Mouse (Mus musculus) thymus, adult 18-20 months (tissue): ENCODE results near the gene Gsdma2.
"Not testable (repeated sequence)": the region's sequence is repeated elsewhere in the genome, so short reads cannot be mapped to it uniquely, and the experiment has no call there.

ENCODE experiments used
- DNase-seq, 2 experiments: peaks; one replicate each; pipeline ENCODE4 v3.0.0; 2022; ENCODE audit warnings: mixed read lengths in 2 of 2

The Gsdma2 gene

DNA sequence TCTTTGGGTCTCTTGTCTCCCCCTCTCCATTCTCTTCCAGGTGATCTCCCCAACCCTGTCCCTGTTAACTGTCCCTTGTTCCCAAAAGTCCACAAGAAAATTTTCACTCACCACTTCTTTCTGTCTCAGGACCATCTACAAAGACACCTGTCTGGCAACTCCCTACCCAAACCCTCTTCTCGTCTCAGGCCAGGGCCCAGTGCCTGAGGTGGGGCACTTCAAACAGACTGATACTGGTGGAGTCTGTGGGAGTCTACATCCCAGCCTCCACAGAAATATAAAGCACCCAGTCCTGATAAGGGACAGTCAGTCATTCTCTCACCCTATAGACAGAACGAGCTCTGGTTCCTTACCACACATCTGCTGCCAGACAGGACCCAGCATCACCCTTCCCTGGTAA, at the start of gene Gsdma2:
TSS of gene Gsdma2 (plus strand) at position 301 of the 400 bp plus-strand sequence.
- no peak for DNase-seq

DNA sequence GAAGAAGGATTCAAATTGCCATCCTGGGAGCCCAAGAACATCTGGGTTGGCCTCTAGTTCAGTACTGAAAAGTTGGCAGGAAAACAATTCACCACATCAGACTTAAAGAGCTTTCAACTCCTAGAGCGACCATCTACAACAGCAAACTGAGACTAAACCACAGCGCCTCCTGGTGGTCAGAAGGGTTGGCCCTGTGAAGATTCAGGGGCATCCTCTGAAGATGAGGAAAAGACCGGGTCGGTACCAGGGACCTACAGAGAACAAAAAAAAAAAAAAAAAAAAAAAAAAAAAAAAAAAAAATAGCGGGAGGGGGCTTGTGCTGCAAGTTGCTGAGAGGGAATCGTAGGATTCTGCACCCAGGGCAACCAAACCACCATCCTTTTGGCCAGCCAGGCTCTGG, 49.2 kb upstream of the Gsdma2 start:
- DNase-seq, result peak; percentile 45 to 62

DNA sequence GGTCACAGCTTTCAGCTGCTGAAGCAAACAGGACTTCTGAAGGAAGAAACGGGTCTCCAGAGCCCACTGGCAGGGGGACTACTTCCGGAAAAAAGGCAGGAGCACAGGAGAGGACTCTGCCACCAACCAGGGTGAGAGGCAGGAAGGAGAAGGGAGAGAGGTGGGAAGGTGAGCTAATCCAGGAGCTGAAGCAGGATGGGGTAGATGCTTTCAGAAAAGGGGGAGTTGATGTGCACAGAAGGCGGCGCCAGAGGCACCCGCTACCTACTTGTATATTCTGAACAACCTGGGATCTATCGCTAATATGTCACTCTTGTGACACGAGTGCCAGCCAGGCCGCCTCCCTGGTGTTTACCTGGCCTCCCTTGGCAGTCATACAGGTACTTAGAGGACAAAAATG, 48.6 kb upstream of the Gsdma2 start, which contains the start of gene Lrrc3c:
TSS of gene Lrrc3c (plus strand) at position 301 of the 400 bp plus-strand sequence.
- no peak for DNase-seq

DNA sequence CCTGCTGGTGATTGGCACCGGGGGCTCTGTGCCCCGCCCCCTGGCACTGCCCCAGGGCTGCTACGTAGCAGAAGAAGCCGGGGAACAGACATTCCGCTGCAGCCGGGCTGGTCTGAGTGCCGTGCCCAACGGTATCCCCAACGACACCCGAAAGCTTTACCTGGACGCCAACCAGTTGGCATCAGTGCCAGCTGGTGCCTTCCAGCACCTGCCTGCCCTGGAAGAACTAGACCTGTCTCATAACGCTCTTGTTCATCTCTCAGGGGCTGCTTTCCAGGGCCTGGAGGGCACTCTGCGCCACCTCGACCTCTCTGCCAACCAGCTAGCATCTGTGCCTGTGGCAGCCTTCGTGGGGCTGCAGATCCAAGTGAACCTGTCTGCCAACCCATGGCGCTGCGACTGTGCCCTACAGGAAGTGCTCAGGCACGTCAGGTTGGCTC, 47.7 kb upstream of the Gsdma2 start:
- DNase-seq, result no peak

DNA sequence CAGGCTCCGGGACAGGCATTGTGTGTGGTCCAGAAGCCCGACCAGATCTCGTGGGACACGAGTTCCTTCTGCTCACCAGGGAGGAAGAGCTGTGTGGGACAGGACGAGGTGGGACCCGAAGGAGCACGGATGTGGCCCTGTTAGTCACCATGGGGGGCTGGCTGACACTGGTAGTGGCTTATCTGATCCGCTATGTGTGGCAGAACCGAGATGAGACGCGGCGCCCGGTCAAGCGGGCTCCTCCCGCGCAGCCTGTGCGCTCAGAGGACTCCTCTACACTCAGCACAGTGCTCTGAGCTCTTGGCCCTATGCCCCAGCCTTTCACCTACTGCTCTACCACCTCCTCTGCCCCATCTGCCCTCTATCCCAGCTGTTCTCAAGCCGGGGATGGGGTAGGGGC, 47.3 kb upstream of the Gsdma2 start:
- DNase-seq, result no peak

DNA sequence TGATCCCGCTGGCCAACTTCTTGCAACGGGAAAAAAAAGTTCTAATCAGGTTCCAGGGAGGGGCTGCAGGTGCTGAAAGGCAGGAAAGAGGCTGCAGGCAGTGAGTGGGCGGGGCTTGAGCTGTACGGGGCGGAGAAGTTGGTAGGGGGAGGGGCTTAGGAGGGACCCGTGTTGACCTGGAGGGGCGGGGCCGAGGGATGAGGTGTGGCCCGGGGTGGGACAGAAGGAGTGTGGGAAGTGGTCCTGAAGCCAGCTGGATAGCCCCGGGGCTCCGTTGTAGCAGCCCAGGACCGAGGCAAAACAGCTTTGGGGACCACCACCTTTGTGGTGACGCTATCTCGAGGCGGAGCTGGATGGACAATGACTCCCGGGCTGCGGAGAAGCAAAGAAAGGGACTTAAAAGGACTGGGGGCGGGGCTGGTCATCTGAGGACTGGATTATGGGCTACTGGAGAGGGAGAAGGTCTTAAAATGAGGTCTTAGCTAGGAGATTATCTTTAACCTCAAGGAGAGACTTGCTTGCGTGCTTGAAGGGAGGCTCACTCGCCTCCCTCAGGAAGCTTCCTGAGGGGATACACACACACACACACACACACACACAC, 44.4 kb upstream of the Gsdma2 start:
- no peak for DNase-seq

DNA sequence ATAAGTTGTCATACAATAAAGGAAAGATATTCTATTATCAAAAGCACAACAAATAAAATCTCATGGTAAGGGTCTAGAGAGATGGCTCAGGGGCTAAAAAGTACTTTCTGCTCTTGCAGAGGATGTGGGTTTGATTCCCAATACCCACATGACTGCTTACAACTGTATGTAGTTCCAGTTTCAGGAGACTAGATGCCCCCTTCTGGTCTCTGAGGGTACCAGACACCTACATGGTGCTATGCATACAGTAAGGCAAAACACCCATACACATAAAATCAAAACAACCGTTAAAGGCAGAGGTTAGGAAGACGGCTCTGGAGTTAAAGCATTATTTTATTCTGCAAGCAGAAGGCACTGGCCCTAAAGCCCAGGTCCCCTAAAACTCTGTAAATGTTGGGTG, 42.6 kb upstream of the Gsdma2 start:
- DNase-seq, result no peak

DNA sequence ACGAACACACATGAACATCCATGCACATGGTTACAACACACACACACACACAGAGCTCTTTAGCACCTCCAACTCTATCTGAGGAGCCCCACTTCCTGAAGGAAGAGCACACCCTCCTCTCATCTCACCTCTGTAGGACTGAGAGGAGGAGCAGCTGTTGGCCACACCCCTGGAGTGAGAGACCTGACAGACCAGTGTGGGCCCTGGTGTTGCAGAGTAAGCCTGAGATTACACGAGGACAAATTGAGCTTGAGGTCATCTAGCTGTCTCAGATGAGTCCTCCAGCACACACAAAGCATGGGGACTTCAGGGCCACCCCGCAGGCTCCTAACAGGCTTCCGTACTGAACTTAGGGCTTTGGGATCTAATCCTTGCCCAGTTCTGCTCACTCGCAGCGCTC, 41.6 kb upstream of the Gsdma2 start:
- not testable (repeated sequence) for DNase-seq

DNA sequence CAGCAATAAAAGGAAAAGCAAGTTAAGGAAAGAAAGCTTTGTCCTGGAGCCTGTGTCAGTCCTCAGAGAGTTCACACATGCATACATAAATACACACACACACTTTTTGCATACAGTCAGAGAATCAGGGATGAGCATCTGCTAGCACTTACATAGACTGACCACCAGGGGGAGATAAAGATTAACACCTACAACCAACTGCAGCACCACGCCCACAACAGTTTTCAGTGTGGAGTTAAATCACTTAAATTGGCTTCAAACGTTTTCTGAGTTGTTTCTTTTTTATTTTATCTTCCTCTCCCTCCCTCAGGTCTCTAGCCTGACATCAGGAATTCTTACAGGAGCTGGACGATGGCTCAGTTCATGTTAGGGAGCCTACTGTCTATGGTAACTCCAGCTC, 39.8 kb upstream of the Gsdma2 start:
- DNase-seq, result no peak

DNA sequence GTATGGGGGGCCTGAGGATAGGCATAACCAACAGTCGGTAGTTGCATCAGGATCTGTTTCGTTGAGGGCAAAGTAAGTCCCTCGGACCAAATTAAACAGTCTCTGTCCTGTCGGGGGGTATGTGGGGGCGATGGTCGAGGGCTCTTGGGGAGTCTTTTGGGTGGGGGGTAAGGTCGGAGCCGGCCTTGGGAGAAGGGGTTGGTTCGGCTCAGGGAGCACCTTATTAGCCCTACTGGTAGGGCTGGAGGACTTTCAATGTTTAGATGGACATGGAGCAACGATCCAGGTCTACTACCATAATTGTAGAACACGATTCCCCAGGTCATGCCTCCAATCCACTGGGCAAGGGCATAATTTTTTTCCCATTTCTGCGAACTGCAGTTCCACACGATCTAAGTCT, 25.8 kb upstream of the Gsdma2 start:
- DNase-seq, result no peak

DNA sequence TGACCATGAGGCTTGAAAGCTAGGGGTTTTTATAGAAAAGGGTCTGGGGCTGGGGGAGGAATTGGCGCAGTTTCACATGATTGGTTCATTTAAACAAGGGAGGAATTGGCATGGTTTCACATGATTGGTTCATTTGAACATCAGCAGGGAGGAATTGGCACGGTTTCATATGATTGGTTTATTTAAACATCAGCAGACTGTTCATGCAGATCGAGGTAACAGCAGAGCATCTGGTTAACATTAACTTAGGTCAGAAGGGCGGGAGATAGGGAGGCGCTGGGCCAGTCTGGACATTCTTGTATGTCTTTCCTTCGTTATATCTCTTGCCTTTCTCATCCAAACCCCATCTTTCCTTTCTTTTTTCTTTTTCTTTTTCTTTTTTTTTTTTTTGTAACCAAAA, 22.6 kb upstream of the Gsdma2 start:
- DNase-seq, result not testable (repeated sequence)

DNA sequence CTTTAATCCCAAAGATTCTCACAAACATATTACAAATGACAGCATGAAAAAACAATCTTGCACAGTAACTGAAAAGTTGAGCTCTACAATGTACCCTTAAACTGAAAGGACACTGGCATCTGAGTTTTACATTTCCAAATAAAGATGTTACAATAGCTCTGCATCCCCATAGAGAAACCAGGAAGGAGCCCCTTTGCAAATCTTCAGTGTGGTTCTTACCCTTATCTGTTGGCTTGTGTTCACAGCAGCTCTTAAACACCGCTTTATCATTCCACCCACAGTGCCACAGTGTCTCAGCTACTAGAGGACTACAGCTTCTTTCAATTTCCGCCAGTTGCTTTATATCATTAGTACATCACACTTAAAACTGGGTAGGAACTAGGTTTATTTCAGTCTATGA, 22.2 kb upstream of the Gsdma2 start:
- not testable (repeated sequence) for DNase-seq

DNA sequence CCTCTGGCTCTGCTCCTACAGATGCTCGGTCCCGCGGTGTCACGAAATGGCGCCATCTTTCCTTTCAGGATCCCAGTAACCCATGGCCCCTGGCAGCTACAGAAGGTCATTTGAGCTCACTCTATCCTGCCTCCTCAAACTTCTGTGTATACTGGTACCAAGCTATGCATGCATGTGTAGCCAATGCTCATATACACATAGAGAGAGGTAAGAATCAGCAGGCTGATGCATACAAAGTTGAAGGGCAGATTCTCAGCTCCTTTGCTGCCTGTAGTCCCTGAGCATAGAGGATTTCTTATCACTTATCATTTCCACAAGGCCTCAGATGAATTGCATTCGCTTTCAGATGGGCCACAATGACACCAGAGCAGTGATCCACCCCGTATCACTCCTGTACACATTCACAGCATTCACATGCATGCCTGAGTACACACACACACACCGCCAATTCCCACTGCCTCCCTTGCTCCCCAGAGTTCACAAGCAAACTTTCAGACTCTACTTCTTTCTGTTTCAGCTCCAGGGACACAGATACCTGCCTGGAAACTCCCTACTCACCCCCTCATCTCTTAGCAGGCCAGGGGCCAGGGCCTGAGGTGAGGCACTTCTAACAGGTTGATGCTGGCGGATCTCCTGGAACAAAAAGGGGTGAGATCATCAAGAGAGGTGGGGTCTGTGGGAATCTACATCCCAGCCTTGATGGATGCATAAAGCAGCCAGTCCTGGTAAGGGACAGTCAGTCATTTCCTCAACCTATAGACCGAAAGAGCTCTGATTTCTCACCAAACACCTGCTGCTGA, 20.7 kb upstream of the Gsdma2 start, which contains the start of the genes Gm12355 and Gsdma3:
TSS of gene Gm12355 (minus strand) at position 51 of the 800 bp plus-strand sequence.
TSS of gene Gsdma3 (plus strand) at position 750 of the 800 bp plus-strand sequence.
- DNase-seq, result no peak

DNA sequence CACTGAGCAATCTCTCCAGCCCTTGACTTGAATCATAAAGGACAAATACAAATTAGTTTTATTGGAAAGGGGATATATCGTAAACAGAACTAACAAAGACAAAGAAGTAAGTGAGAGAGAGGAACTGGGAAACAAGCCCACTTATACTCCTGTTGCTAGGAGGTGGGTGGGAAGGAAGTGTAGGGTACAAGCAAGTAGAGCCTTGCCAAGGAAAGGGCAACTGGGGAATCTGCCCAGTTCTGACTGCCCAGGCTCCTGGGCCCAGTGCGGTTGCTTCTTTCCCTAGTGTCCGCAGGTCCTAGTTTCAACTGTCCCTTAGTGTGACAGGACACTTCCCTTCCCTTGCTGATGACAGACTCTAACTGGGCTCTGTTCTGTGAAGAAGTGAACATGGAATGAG, 17.9 kb upstream of the Gsdma2 start:
- DNase-seq, result no peak

DNA sequence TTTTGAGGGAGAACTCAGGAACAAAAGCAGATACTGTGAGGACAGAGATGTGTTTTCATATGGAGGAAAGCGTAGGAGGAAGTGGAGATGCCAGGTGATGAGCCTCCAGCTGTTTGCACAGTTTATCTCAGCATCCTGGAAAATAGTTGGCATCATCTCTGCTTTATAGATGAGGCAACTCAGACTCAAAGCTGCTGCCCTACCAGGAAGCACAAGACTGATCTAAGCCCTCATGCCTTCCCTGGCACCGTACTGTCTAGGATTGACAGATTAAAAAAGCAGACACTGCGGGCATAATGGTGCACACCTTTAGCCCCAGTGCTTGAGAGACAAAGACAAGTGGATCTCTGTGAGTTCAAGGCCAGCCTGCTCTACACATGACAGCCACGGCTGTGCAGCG, 15.9 kb upstream of the Gsdma2 start:
- no peak for DNase-seq

DNA sequence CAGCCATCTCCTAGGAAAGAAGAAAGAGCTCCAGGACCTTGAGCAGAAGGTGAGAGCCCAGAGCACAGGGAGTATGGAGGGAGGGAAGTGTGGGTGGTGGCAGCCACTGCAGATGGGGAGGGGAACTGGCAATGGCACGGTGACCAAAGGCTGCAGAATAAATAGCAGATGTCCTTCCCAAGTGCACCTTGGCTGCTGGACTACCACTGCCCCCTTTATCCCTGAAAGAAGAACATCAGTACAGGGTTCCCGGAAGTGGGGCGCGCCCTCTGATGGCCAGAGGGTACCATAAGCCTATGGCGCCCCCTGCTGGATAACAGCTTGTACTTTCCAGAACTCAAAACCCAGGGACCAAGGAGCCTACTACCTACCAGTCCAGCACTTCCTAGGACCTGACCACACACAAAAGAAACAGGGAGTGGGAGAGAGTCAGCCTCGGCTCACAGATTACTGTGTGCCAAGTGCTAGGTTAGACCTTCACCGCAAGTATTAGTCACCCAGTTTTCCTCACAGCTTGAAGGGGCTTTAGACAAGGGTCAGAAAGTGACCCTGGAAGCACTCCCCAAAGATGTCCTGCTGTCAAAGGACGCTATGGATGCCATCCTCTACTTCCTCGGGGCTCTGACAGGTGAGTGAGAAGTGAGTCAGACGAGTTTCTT, 11.1 kb upstream of the Gsdma2 start:
- DNase-seq, result peak; percentile 6 to 19

DNA sequence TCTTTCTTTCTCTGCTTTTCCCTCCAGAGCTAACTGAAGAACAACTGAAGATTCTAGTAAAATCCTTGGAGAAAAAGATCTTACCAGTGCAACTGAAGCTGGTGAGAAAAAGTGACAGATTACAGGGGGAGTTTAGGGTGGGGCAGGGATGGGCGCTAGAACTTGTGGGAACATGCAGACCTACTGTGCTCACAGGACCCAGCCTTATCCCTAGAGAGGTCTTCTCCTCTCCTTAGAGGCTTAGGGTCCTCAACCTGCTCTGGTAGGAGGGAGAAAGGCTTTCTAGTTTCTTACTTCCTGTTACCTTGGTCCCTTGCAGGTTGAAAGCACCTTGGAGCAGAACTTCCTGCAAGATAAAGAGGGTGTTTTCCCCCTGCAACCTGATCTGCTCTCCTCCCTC, 9.1 kb upstream of the Gsdma2 start:
- no peak for DNase-seq

DNA sequence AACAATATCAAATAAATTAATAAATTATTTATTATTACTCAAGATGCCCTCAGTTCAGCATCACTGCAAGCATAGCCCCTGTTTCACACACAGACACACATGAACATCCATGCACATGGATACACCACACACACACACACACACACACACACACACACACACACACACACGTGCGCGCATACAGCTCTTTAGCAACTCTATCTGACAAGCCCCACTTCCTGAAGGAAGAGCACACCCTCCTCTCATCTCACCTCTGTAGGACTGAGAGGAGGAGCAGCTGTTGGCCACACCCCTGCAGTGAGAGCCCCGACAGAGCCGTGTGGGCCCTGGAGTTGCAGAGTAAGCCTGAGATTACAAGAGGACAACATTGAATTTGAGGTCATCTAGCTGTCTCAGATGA, 6.5 kb upstream of the Gsdma2 start:
- DNase-seq, result no peak

DNA sequence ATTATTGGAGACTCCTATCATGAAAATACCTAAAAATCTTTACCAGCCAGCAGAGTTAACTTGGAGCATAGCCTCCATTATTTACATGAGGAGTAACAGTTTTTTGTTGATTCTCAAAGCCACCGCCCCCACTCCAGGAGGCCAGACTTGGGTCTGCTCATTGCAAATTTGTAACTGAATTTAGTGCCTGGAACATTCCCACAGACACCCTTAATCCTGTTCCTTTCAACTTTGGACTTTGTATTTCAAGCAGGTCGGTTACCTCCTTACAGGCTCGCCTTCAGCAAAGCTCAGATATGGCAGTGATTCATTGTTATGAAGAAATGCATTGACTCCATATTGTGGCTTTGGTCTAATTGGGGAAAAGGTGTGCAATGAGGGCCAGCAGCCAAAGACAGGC, 1.8 kb upstream of the Gsdma2 start:
- no peak for DNase-seq

DNA sequence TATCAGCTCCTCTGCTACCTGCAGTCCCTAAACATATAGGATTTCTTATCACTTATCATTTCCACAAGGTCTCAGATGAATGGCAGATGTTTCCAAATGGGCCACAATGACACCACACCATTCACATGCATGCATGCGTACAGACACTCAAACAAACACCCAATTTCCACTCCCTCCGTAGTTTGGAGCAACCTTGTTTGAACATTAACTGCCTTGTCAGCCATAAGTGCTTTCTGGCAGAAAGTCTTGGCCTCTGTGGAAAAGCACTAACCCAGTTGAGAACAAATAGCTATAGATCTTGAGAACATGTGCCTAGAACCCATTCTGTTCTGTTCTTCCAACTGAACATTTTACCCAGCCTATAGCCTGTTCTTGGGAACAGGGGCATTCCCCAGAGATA, 613 bp upstream of the Gsdma2 start:
- no peak for DNase-seq

DNA sequence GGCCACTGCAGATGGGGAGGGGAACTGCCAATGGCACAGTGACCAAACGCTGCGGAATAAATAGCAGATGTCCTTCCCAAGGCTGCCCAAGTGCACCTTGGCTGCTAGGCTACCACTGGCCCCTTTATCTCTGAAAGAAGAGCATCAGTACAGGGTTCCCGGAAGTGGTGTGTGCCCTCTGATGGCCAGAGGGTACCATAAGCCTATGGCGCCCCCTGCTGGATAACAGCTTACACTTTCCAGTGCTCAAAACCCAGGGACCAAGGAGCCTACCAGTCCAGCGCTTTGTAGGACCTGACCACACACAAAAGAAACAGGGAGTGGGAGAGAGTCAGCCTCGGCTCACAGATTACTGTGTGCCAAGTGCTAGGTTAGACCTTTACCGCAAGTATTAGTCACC, 8.5 kb downstream of the Gsdma2 start:
- DNase-seq, result peak; percentile 10 to 28

DNA sequence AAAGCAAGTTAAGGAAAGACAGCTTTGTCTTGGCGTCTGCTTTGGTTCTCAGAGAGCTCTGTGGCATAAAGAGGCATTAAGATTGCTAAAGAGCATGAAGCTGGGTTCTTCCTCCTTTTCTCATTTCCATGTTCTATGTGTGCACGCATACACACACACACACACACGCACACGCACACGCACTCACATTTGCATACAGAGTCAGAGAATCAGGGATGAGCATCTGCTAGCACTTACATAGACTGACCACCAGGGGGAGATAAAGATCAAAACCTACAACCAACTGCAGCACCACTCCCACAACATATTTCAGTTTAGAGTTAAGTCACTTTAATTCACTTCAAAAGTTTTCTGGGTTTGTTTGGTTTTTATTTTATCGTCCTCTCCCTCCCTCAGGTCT, 14.0 kb downstream of the Gsdma2 start:
- no peak for DNase-seq

DNA sequence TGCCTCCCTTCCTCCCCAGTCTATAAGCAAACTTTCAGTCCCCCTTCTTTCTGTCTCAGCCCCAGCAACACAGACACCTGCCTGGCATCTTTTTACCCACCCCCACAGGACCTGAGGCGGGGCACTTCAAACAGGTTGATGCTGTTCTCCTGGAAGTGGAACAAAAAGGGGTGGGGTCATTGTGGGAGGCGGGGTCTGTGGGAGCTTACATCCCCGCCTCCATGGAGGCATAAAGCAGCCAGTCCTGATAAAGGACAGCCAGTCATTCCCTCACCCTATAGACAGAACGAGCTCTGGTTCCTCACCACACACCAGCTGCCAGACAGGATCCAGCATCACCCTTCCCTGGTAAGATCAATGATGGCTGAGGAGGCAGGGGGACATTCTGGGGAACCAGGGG, 17.5 kb downstream of the Gsdma2 start, which contains the start of gene Gsdma:
TSS of gene Gsdma (plus strand) at position 261 of the 400 bp plus-strand sequence.
- DNase-seq, result no peak

DNA sequence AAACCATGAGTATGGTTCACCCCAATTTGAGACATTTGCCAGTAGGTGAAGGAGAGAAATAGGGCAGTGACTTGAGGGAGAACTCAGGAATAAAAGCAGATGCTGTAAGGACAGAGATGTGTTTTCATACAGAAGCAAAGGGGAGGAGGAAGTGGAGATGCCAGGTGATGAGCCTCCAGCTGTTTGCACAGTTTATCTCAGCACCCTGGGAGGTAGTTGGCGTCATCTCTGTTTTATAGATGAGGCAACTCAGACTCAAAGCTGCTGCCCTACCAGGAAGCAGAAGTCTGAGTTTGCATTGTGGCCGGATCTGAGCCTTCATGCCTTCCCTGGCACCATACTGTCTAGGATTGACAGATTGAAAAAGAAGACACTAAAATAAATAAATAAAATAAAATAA, 22.4 kb downstream of the Gsdma2 start:
- no peak for DNase-seq
